In the genomic region with DNA sequence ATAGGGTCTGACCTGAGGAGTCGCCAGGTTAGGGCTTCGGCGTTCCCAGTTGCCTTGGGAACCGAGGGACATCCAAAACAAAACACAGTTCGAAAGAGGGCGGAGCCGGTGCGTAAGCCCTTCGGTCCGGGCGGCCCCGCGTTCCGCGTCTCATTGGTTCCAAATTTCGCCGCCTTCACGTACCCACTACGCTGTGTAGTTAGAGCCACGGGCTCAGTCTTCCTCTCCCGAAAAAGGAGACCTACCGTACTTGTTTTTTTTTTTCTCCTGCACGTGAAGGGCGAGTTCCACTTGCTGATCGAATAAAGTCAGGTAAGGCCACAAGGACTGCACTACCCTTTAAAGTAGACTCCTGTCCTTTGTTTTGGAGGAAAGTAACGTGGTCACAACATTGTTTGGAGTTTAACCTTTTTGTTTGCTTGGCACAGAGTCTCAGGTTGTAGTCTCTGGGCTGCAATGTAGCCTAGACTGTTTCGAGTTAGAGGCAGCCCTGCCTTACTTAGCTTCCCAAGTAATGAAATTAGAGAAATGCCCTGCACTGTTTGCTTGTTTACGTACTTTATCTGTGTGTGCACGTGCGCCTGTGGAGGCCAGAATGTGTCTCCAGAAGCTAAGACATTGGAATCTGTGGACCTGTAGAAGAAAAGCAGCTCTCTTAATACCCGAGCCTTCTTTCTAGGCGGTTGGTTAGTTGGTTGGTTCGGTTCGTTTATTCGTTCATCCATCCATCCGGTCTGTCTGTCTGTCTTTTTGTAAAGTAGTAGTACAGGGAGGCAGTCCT, we compare ENCODE assay signal across 1 mouse cellular context.
TF ChIP-seq lines count a peak whose summit lies in the region.

No protein-coding gene starts in this region.

TF ChIP-seq in CH12.LX, 34 proteins besides CTCF, POLR2A, EP300 and RAD21:
- TF ChIP-seq BHLHE40 (IDR thresholded peaks at IDR 0.05; ENCODE audit: low read depth, low read length): peak; percentile 71
- TF ChIP-seq CHD2 (IDR thresholded peaks at IDR 0.05; ENCODE audit: low read length): no peak
- TF ChIP-seq TCF12 (IDR thresholded peaks at IDR 0.05; ENCODE audit: low read depth, low read length): peak; percentile 88
- no peak for TF ChIP-seq GABPA (IDR thresholded peaks at IDR 0.05; ENCODE audit: insufficient replicate concordance, low read depth, low read length)
- TF ChIP-seq ZNF384 (IDR thresholded peaks at IDR 0.05; ENCODE audit: low read depth, low read length): peak; percentile 72
- no peak; the same call in none of the 2 replicates for TF ChIP-seq MAX (IDR thresholded peaks at IDR 0.05; ENCODE audit: low read length)
- TF ChIP-seq NRF1 (IDR thresholded peaks at IDR 0.05; ENCODE audit: low read depth, low read length): no peak
- TF ChIP-seq ETS1 (conservative IDR thresholded peaks at IDR 0.05; ENCODE audit: low read depth, low read length): no peak
- peak; percentile 58; the same call in 1 of the 2 replicates for TF ChIP-seq NELFE (IDR thresholded peaks at IDR 0.05; ENCODE audit: low read depth, low read length)
- TF ChIP-seq KAT2A (IDR thresholded peaks at IDR 0.05; ENCODE audit: insufficient replicate concordance, low read length): 0 out of 2 replicates have a peak, but pooled peaks have one; percentile 54
- TF ChIP-seq MEF2A (IDR thresholded peaks at IDR 0.05; ENCODE audit: borderline replicate concordance, low read depth, low read length): peak; percentile 53; the same call in 1 of the 2 replicates
- TF ChIP-seq SIN3A (IDR thresholded peaks at IDR 0.05; ENCODE audit: low read length): peak; percentile 98
- 0 out of 2 replicates have a peak, but pooled peaks have one; percentile 60 for TF ChIP-seq TBP (conservative IDR thresholded peaks at IDR 0.05; ENCODE audit: low read depth, low read length)
- peak; percentile 90 for TF ChIP-seq HCFC1 (IDR thresholded peaks at IDR 0.05; ENCODE audit: low read depth, low read length)
- TF ChIP-seq CHD1 (IDR thresholded peaks at IDR 0.05; ENCODE audit: low read depth, low read length): peak; percentile 43; the same call in 1 of the 2 replicates
- peak; percentile 76 for TF ChIP-seq IRF4 (IDR thresholded peaks at IDR 0.05; ENCODE audit: low read depth, low read length)
- TF ChIP-seq ELF1 (IDR thresholded peaks at IDR 0.05; ENCODE audit: low read depth, low read length): peak; percentile 65; the same call in 1 of the 2 replicates
- TF ChIP-seq MXI1 (IDR thresholded peaks at IDR 0.05; ENCODE audit: low read depth, low read length): peak; percentile 93
TF ChIP-seq in CH12.LX: peak in this region for 13.
